Mouse (Mus musculus): ENCODE measurements around the gene Aif1l.

- TF ChIP-seq POLR2A (IDR thresholded peaks at IDR 0.05; ENCODE audit: low read depth, low read length) (no peak), CTCF (IDR thresholded peaks at IDR 0.05; ENCODE audit: extremely low read depth, insufficient read length, insufficient replicate concordance, low read depth, low read length) (no peak)
Observed at GRCm38 (mm10) chr2:32020229-32020628, 70.3 kb downstream of the Aif1l start.

Measured in small intestine, adult 2 months (tissue).